Mouse (Mus musculus) monocyte, adult 59 days (primary cell): ENCODE data around the gene Keap1. TPM values are rescaled to one million over a fixed set of nuclear protein-coding genes. Genes with fewer than 3 reads are reported as not detected.

Experiments
- total RNA-seq, 2 experiments: library from RNA; stranded (reverse); gene quantifications; one replicate each; pipeline ENCODE4 v1.2.4; 2023

Gene Keap1
- 10 to 100 TPM; 28.1 TPM for total RNA-seq

DNA sequence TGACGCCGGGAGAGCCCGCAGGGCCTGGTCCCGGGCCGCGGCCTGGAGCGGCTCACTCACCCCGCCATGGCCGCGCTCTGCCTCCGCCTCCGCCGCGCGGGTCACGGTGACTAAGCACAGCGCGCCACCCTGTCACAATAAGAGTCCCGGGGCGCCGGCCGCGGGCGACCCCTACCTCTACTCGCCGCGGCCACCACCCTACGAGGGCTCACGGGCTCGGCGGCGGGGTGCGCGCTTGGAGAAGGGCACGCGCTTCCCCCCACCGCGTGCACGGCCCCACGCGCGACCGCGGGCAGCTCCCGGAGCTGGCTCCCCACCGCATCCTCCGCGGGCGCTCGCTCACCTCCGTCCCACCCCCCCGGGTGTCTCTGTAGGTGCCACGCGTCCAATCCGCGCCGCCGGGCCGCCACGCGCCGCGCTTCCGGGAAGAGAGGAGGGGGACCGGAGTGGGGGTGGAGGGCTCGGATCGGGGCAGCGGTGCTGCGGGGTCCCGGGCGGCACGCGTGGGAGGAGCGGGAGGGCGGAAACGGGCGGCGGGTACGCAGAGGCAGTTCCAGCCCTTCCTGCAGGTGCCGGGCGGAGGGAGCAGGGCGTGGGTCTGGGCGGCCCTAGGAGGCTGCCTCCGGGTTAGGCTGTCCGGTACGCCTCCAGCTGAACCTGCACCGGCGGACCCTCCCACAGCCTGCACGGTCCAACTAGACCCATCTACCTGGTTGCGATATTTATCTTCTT, at the start of gene Keap1:
Gene Keap1 (minus strand): TSS at position 629 of the 732 bp plus-strand sequence.

DNA sequence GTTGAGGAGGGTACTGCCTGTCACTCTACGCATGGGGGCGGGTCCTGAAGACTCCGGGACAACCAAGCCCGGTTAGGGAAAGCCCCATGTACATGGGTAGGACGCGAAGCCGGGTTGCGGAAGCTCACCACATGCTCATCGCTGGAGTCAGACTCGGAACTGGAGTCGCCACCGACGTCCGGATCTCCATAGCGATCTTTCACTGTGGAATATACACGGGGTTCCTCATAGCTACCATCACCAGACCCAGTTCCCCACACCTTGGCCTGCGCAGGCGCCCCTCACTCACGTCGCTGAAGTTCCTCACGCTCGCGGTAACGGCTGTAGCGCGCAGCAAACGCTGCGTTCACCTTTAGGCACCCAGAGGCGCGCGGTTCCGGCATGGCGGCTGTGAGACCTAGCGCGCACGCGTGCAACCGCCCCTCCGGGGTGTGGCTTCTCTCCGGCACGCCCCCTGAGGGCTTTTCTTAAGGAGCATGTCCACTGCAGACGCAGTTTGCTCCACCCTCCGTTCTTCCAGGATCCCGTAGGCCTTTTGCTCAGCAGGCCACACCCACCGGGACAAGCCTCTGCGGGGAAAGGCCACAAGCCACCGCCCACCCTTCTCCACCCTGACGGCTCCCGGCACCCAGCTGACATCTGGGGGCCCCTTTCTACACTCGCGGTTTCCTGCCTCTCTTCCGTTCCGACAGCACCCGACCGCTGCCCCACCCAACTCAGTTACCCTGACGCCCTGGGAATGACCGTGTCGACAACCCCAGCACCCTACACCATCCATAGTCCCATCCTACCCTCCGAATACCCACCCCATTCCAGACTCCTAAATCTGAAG, 48.6 kb upstream of the Keap1 start, which contains the start of gene Kri1:
Gene Kri1 (minus strand): TSS at position 399 of the 832 bp plus-strand sequence.

DNA sequence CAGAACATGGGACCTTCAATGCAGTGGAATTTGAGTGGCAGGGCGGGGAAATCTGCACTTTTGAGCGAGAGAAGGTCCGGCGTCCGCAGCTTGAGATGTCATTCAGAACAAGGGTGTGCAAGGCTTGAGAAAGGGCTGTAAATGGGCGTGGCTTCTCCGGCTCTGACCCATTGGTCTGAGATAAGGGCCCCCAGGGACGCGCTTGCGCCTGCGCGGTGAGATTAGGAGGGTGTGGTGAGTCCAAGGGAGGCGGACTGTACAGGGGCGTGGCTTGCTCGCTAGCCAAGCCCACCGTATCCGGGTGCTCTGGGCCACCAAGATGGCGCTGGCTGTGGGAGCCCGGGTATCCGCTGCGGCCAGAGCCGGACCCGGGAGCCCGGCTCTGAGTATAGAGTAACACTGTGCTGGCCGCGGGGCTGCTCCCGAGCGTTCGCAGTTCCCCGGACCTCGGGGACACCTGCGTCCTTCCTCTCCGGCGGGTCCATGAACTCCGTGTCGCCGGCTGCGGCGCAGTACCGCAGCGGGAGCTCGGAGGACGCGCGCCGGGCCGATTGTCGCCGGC, 25.9 kb upstream of the Keap1 start, which contains the start of gene Atg4d:
Gene Atg4d (plus strand): TSS at position 294 of the 562 bp plus-strand sequence.

DNA sequence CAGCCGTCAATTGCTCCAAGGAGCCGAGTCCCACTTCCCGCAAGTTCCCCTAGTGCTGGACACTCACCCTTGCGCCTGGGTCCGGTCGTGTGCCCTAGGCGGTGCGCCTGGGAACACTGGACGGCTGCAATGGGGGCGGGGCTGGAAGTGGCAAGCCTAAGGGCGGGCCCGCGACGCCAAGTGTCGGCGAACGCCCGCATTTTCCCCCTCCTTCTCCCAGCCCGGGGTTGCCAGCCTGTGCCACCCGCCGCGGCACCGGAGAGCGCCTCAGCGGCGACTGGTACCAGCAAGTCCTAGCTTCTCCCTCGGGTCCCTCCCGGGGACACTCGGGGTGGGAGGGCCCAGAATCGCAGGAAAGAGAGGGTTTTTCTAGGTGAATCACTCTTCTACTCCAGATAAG, 9.2 kb upstream of the Keap1 start, which contains the start of gene S1pr5:
Gene S1pr5 (minus strand): TSS at position 118 of the 400 bp plus-strand sequence.

Other genes starting within 250 kb of the Keap1 start
- gene Mrpl4, start 236.6 kb downstream of the Keap1 start, total RNA-seq = 10 to 100 TPM; 55.9 to 65.5 TPM
- 100 to 1,000 TPM; 170 to 179 TPM for gene Icam1, start 223.4 kb downstream of the Keap1 start, total RNA-seq
- 1 to 10 TPM; 1.8 to 3.4 TPM for gene Icam4, start 210.0 kb downstream of the Keap1 start, total RNA-seq
- gene Icam5, start 207.3 kb downstream of the Keap1 start, total RNA-seq = under 1 TPM; 0.33 to 0.47 TPM
- 1 to 10 TPM in 1 of 2 experiments, not detected in 1; 1.0 TPM for gene Zglp1, start 172.3 kb downstream of the Keap1 start, total RNA-seq
- gene Gm49373, start 166.3 kb downstream of the Keap1 start, total RNA-seq = under 1 TPM in 1 of 2 experiments, not detected in 1; 0.52 TPM
- 10 to 100 TPM; 20.9 to 22.5 TPM for gene Fdx1l, start 165.7 kb downstream of the Keap1 start, total RNA-seq
- gene Gm38431, start 147.4 kb downstream of the Keap1 start, total RNA-seq = 1 to 10 TPM; 2.8 to 5.1 TPM
- gene Raver1, start 147.4 kb downstream of the Keap1 start, total RNA-seq = 10 to 100 TPM; 63.3 to 65.2 TPM
- 10 to 100 TPM; 89.4 to 95.2 TPM for gene Tyk2, start 108.1 kb downstream of the Keap1 start, total RNA-seq
- 100 to 1,000 TPM; 116 to 128 TPM for gene Cdc37, start 89.4 kb downstream of the Keap1 start, total RNA-seq
- 1 to 10 TPM; 9.0 to 9.6 TPM for gene Pde4a, start 73.6 kb downstream of the Keap1 start, total RNA-seq
- 10 to 100 TPM; 61.9 to 82.6 TPM for gene S1pr5, start 9.1 kb upstream of the Keap1 start, total RNA-seq
- 10 to 100 TPM; 52.4 to 53.1 TPM for gene Atg4d, start 25.9 kb upstream of the Keap1 start, total RNA-seq
- gene Kri1, start 48.6 kb upstream of the Keap1 start, total RNA-seq = 10 to 100 TPM; 94.5 to 96.4 TPM
- 10 to 100 TPM; 43.1 to 53.2 TPM for gene Cdkn2d, start 52.0 kb upstream of the Keap1 start, total RNA-seq
- 1 to 10 TPM in 1 of 2 experiments, under 1 TPM in 1; 0.76 to 1.2 TPM for gene Ap1m2, start 73.0 kb upstream of the Keap1 start, total RNA-seq
- gene Slc44a2, start 81.3 kb upstream of the Keap1 start, total RNA-seq = 100 to 1,000 TPM; 393 to 396 TPM
- gene Ilf3, start 128.5 kb upstream of the Keap1 start, total RNA-seq = 10 to 100 TPM; 39.5 to 42.4 TPM
- 10 to 100 TPM; 22.4 to 29.4 TPM for gene Qtrt1, start 172.5 kb upstream of the Keap1 start, total RNA-seq
- 100 to 1,000 TPM; 233 to 257 TPM for gene Dnm2, start 185.5 kb upstream of the Keap1 start, total RNA-seq